Mouse (Mus musculus): ENCODE measurements around the gene Gstm3.

DNA sequence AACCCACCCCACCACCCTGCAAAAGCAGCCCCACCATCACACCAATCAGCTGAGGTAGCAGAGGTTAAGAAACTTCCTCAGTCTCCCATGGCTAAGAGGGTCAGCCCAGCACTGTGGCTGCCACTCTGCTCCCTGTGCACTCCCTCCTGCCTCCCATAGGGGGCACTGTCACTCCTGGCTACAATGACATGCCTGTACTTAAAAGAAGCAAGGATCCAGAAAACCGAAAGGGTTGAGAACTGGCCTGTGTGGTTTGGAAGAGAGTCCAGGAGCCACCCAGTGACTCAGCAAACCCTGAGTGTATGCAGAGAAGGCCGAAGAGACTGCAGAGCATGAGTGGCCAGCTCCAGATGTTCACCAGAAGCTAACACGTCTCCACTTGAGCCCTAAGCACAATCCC lies 29.7 kb downstream of the Gstm3 start:
- TF ChIP-seq CTCF (IDR thresholded peaks at IDR 0.05; ENCODE audit: extremely low read depth, insufficient read depth, low read length), result peak; percentile 79
- TF ChIP-seq POLR2A (IDR thresholded peaks at IDR 0.05; ENCODE audit: extremely low read depth, insufficient read depth, low read length), result no peak

Measured in cortical plate, adult 2 months (tissue).